Mouse (Mus musculus) naive thymus-derived CD4-positive, alpha-beta T cell, adult 2 months (primary cell): Measurements from ENCODE around the gene Gnb4.
A peak's percentile ranks its signal among the peaks of the same experiment; 100 is the strongest.

Experiments used
- DNase-seq: peaks from one replicate; pipeline ENCODE4 v3.0.0-alpha.2; 2011; ENCODE audit warnings: low read depth

The Gnb4 gene

GRCm38 (mm10) chr3:32616331-32617052 lies at the start of gene Gnb4:
TSS of gene Gnb4 (minus strand) at chr3:32616585.
- peak; percentile 36 for DNase-seq

- DNase-seq: no peak
Measured at GRCm38 (mm10) chr3:32661556-32661930, 45.2 kb upstream of the Gnb4 start.

- DNase-seq: peak; percentile 38
Measured at GRCm38 (mm10) chr3:32660831-32661555, 44.6 kb upstream of the Gnb4 start.

- DNase-seq: peak; percentile 38
Measured at GRCm38 (mm10) chr3:32660276-32660675, 43.9 kb upstream of the Gnb4 start.

- DNase-seq: no peak
Measured at GRCm38 (mm10) chr3:32659506-32659905, 43.1 kb upstream of the Gnb4 start.

GRCm38 (mm10) chr3:32658821-32659220 lies 42.4 kb upstream of the Gnb4 start:
- no peak for DNase-seq

- no peak for DNase-seq
Measured at GRCm38 (mm10) chr3:32658401-32658800, 42.0 kb upstream of the Gnb4 start.

- DNase-seq: peak; percentile 20
Measured at GRCm38 (mm10) chr3:32656398-32656994, 40.1 kb upstream of the Gnb4 start.

GRCm38 (mm10) chr3:32655994-32656393 lies 39.6 kb upstream of the Gnb4 start:
- peak; percentile 27 for DNase-seq

- no peak for DNase-seq
Measured at GRCm38 (mm10) chr3:32652739-32653138, 36.4 kb upstream of the Gnb4 start.

- no peak for DNase-seq
Measured at GRCm38 (mm10) chr3:32649284-32649683, 32.9 kb upstream of the Gnb4 start.

GRCm38 (mm10) chr3:32646918-32647317 lies 30.5 kb upstream of the Gnb4 start:
- no peak for DNase-seq

- no peak for DNase-seq
Measured at GRCm38 (mm10) chr3:32644751-32645150, 28.4 kb upstream of the Gnb4 start.

GRCm38 (mm10) chr3:32642116-32642515 lies 25.7 kb upstream of the Gnb4 start:
- no peak for DNase-seq

GRCm38 (mm10) chr3:32638240-32638639 lies 21.9 kb upstream of the Gnb4 start:
- DNase-seq: no peak

GRCm38 (mm10) chr3:32632760-32633264 lies 16.4 kb upstream of the Gnb4 start:
- DNase-seq: no peak

GRCm38 (mm10) chr3:32630210-32630609 lies 13.8 kb upstream of the Gnb4 start:
- no peak for DNase-seq

GRCm38 (mm10) chr3:32628141-32628540 lies 11.8 kb upstream of the Gnb4 start:
- DNase-seq: no peak

GRCm38 (mm10) chr3:32622106-32622505 lies 5.7 kb upstream of the Gnb4 start:
- no peak for DNase-seq

GRCm38 (mm10) chr3:32621658-32622057 lies 5.3 kb upstream of the Gnb4 start:
- no peak for DNase-seq

- DNase-seq: no peak
Measured at GRCm38 (mm10) chr3:32617053-32617642, 763 bp upstream of the Gnb4 start.

GRCm38 (mm10) chr3:32616006-32616330 lies 417 bp downstream of the Gnb4 start:
- DNase-seq: peak; percentile 20

GRCm38 (mm10) chr3:32615376-32615775 lies 1.0 kb downstream of the Gnb4 start:
- peak; percentile 11 for DNase-seq
